Mouse (Mus musculus): ENCODE data around the gene Trim69. TPM values are rescaled to one million over a fixed set of nuclear protein-coding genes. Genes with fewer than 3 reads are reported as not detected.
A peak's percentile ranks its signal among the peaks of the same experiment; 100 is the strongest.

The Trim69 gene
- 0.14 TPM in 1 of 2 replicates, not detected in the other for polyA plus RNA-seq (2015; fragmentation: Nextera tagmentation; extraction: Ambion mirVana)

DNA sequence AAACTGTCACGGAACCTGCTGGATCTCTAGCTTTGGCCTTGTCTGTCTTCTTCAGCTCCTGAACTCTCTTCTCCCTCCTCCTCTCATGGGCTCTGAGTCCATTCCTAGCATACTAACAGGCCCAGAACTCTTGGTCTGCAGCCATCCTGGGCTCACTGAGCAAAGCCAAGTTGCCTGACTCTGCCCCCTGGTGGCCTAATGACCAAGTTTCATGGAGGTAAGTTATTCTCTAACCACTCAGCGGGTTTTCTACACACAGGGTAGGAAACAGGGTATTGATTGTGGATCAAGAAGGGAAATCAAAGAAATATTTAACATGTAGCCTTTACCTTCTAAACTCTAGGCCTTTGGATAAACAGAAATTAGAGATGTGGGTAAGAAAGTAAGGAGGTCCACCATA, at the start of gene Trim69:
Gene Trim69 (plus strand): TSS at position 21 of the 400 bp plus-strand sequence.
- H3K9me3 ChIP-seq: no peaks in the 10 kb centered on the region
- H3K4me2 ChIP-seq: peak within 1 kb of the TSS; percentile 46
- H3K4me1 ChIP-seq: peaks cover 34% of the 10 kb centered on the region
- H3K4me3 ChIP-seq: no peak within 1 kb of the TSS
- H3K9ac ChIP-seq: peak within 1 kb of the TSS; percentile 47; the same call in 1 of the 2 replicates
- H3K36me3 ChIP-seq: 0 out of 2 replicates have a peak, but pooled peaks cover 6% of the 10 kb centered on the region
- H3K27ac ChIP-seq (replicated peaks): peak within 1 kb of the TSS; percentile 71
- ATAC-seq (ENCODE audit: extremely low read depth, insufficient number of reproducible peaks, low FRiP score, low TSS enrichment): no peak
- no peaks in the 10 kb centered on the region for H3K27me3 ChIP-seq (replicated peaks)
- WGBS: 33% methylated on average over 2 of the region's 2 CpGs

DNA sequence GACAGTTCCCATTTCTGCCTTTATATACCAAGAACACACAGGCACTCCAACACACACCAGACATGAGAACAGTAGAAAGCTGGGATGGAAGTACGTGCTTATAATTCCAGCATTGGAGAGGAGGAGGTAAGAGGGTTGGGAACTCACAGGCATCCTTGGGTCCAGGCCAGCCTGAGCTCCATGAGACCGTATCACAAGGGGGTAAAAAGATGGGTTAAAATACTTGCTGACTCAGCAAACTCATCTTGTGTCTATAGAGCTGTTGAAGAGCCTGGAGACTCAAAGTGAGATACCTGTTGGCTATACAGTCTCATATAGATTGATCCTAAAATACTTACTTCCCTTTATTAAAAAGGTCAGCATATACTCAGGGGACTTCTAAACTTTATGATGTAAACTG, 43.6 kb upstream of the Trim69 start:
- no peak overlapping the region for H3K27ac ChIP-seq (replicated peaks)
- ATAC-seq (ENCODE audit: extremely low read depth, insufficient number of reproducible peaks, low FRiP score, low TSS enrichment): no peak
- H3K27me3 ChIP-seq (replicated peaks): no peaks in the 10 kb centered on the region
- H3K4me3 ChIP-seq: peak overlapping the region; percentile 77; the same call in 1 of the 2 replicates
- H3K4me2 ChIP-seq: peak overlapping the region; percentile 70
- H3K36me3 ChIP-seq: peaks cover 21% of the 10 kb centered on the region
- no peak overlapping the region for H3K9ac ChIP-seq
- no peaks in the 10 kb centered on the region for H3K9me3 ChIP-seq
- peaks cover 15% of the 10 kb centered on the region for H3K4me1 ChIP-seq
- WGBS: 89% methylated on average over 2 of the region's 2 CpGs

DNA sequence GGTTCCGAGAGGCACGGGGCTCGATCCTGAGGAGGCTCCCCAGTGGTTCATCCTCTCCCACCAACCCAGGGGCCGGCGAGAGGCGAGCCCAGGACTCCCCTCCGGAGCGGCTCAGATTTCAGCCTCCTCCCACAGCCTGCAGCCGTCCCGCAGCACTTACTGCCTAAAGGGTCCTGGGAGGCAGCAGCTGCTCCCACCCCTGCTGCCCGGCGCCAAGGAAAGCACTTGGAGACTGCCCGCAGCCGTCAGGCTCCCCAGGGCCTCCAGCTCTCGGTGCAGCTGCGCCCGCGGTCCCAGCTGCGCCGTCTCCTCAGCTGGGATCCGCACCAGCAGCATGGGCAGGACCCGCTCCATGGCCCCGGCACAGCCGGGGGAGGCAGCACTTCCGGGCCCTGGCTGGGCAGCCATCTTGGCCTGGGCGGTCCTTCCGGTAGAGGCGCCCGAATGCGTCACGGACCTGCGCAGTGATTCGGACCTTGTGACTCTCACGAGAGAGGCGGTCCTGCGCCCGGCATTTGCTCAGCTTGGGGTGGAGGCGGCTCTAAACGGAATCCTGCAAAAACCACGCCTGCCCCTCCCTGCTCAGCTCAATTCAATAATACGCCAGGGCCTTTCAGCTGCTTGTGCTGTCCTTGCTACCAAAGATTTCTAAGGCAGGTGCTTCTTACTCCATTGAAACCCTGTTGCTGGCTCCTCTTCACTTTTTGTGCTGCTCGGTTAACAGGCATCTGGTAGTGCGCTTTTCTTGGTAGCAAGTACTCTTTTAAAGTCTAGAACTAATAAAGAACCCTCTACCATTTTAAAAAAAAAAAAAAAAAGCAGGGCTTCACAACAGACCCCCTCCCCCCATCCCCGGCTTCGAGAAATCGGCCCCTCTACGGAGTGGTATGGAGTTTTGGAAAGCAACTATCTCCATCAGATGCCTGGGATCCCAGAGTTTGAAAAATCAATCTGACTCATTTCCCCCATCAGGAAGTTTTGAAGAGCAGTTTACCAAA, 42.2 kb upstream of the Trim69 start, which contains the start of gene Spg11:
Gene Spg11 (minus strand): TSS at position 426 of the 998 bp plus-strand sequence.
- H3K27me3 ChIP-seq (replicated peaks): no peaks in the 10 kb centered on the region
- WGBS: under 1% methylated on average over 47 of the region's 47 CpGs
- peak; percentile 97 for ATAC-seq (ENCODE audit: extremely low read depth, insufficient number of reproducible peaks, low FRiP score, low TSS enrichment)

DNA sequence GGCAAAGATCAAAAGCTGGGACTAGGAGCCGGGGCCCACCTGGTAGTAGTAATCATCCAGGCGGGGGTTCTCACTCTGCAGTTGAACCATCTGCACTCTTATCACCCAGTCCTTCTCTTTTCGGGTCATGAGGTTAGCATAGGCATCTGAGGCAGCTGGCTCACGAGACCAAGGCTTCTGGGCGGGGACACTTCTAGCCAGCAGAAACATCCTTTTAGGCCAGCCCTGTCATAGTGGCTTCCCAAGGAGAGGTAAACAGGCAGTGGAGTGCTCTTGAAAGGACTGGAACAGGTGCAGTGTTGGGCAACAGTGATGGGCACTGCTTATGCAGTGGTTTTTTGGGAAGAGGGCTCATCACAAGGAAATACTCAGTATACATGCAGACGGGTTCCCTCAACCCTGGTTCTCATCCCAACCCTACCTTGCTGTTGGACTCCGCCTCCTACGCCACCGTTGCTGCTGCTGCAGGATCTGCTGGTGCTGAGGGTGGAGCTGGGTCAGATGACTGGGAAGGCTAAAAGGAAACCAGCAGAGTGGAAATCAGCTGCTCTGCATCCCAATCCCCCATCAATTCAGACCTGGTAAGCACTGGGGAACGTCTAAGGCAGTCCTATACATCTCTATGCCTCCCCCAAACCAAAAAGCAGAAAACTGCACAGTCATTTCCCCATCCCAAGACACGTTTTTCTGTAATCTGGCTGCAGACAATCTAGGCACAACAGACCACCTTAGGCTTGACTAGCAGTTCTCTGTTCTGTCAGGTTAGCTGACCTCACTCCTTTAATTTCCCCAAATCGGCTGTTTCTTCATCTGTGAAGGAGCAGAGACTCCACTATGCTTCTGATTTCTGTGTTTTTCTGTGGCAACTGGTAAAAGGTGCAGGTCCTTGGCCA, 34.6 kb upstream of the Trim69 start:
- Histone ChIP-seq H3K9ac (no peak overlapping the region), H3K27ac (replicated peaks) (no peak overlapping the region), H3K4me1 (peaks cover 17% of the 10 kb centered on the region), H3K4me2 (no peak overlapping the region), H3K9me3 (no peaks in the 10 kb centered on the region), H3K4me3 (no peak overlapping the region), H3K27me3 (replicated peaks) (no peaks in the 10 kb centered on the region), H3K36me3 (no peaks in the 10 kb centered on the region)
- ATAC-seq (ENCODE audit: extremely low read depth, insufficient number of reproducible peaks, low FRiP score, low TSS enrichment): peak; percentile 15; the same call in 1 of the 2 replicates
- 35% methylated on average over 12 of the region's 12 CpGs for WGBS

More for the DNA sequence above, 42.2 kb upstream of the Trim69 start, which contains the start of gene Spg11:
- H3K9ac ChIP-seq: peak within 1 kb of the TSS; percentile 94
- peak within 1 kb of the TSS; percentile 97 for H3K27ac ChIP-seq (replicated peaks)
- H3K9me3 ChIP-seq: no peaks in the 10 kb centered on the region
- peaks cover 13% of the 10 kb centered on the region for H3K36me3 ChIP-seq
- H3K4me1 ChIP-seq: peaks cover 15% of the 10 kb centered on the region
- H3K4me3 ChIP-seq: peak within 1 kb of the TSS; percentile 77
- H3K4me2 ChIP-seq: peak within 1 kb of the TSS; percentile 70

DNA sequence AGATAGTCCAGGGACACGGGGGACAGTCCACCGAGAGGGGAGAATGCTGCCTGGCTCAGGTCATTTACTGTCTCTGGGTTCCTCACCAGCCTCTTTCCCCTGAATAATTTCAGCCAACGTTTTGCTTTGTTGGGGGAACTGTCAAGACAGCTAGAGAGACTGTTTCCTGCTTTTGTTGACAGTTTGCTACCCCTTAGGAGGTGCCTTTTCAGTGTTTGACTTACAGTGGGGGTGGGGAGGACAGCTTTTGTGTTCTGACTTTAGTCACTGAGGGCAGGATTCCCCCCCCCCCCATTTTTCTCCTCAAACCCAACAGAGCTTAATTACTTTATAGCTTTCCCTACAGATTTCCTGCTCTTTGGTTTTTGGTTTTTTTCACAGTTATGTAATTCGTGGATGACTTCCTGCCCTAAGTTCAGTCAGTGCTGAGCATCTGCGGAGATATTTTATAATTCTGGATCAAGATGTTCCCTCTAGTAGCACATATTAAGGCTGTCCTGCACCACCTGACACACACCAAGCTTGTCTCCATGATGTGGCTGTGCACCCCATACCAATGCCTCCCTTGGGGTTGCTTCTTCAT, 33.6 kb upstream of the Trim69 start:
- H3K9ac ChIP-seq: no peak overlapping the region
- H3K4me2 ChIP-seq: no peak overlapping the region
- no peak overlapping the region for H3K4me3 ChIP-seq
- no peaks in the 10 kb centered on the region for H3K9me3 ChIP-seq
- H3K27me3 ChIP-seq (replicated peaks): no peaks in the 10 kb centered on the region
- H3K4me1 ChIP-seq: peaks cover 17% of the 10 kb centered on the region
- H3K27ac ChIP-seq (replicated peaks): no peak overlapping the region
- WGBS: 44% methylated on average over 5 of the region's 5 CpGs
- no peaks in the 10 kb centered on the region for H3K36me3 ChIP-seq
- ATAC-seq (ENCODE audit: extremely low read depth, insufficient number of reproducible peaks, low FRiP score, low TSS enrichment): no peak

DNA sequence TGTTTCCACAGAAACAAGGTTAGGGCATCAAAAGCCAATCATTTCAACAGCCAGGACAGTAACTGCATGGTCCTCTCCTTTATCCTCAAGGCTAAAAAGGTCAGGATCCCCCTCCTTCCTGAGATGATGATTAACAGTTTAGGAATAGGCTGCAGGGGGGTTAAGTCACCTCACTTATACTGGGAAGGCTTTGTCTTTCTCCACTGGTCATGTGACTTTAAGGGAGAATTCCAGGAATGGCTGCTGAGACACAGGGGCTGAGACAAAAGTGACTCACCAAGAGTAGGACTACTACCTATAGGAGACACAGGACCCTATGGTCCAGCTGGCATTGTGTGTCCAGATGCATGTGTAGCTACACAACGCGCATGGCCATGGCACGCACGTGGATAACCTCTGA, 32.9 kb upstream of the Trim69 start:
- 85% methylated on average over 4 of the region's 4 CpGs for WGBS
- Histone ChIP-seq H3K9ac (no peak overlapping the region), H3K9me3 (no peaks in the 10 kb centered on the region), H3K27me3 (replicated peaks) (no peaks in the 10 kb centered on the region), H3K27ac (replicated peaks) (no peak overlapping the region), H3K4me3 (no peak overlapping the region), H3K36me3 (no peaks in the 10 kb centered on the region), H3K4me1 (peaks cover 17% of the 10 kb centered on the region), H3K4me2 (no peak overlapping the region)
- no peak; the same call in 1 of the 2 replicates for ATAC-seq (ENCODE audit: extremely low read depth, insufficient number of reproducible peaks, low FRiP score, low TSS enrichment)

DNA sequence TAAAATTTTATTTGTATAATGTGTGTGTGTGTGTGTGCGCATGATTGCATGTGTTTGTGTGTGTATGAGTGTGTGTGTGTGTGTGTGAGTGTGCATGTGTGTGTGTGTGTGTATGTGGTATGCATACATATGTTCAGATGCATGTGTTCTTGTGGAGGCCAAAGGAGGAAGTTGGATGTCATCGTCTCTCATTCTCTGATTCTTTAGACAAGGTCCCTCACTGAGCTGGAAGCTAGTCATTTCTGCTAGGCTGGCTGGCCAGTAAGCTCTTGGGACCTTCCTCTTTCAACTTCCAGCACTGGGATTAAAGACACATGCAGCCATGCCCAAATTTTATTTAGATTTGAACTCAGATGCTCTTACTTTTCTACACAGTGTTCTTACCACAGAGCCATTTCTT, 28.4 kb upstream of the Trim69 start:
- Histone ChIP-seq H3K9me3 (no peaks in the 10 kb centered on the region), H3K27ac (replicated peaks) (no peak overlapping the region), H3K4me2 (no peak overlapping the region), H3K9ac (no peak overlapping the region), H3K4me1 (0 out of 2 replicates have a peak, but pooled peaks cover 5% of the 10 kb centered on the region), H3K27me3 (replicated peaks) (no peaks in the 10 kb centered on the region), H3K36me3 (no peaks in the 10 kb centered on the region), H3K4me3 (no peak overlapping the region)
- WGBS: 76% methylated on average over 2 of the region's 2 CpGs
- no peak for ATAC-seq (ENCODE audit: extremely low read depth, insufficient number of reproducible peaks, low FRiP score, low TSS enrichment)

DNA sequence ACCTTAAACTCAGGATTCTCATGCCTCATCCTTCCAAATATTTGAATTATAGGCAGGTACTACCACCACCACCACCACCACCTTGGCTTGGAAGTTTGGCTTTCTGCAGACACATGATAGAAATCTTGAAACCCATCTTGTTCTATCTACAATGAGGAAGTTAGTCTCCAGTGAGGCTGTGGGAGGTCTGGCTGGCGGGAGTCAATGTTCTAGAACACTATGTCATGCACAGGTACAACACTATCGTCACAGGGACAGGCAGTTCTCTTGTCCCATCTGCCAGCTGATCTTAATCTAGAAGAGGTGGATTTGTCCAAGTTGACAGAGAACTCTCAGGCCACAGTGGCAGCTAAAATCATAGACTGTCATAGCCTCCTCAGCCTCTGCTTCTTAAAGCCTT, 27.9 kb upstream of the Trim69 start:
- no peak overlapping the region for H3K27ac ChIP-seq (replicated peaks)
- no peak overlapping the region for H3K4me2 ChIP-seq
- H3K9me3 ChIP-seq: no peaks in the 10 kb centered on the region
- 75% methylated on average over 2 of the region's 2 CpGs for WGBS
- H3K4me3 ChIP-seq: no peak overlapping the region
- H3K9ac ChIP-seq: no peak overlapping the region
- no peaks in the 10 kb centered on the region for H3K36me3 ChIP-seq
- H3K27me3 ChIP-seq (replicated peaks): no peaks in the 10 kb centered on the region
- no peak for ATAC-seq (ENCODE audit: extremely low read depth, insufficient number of reproducible peaks, low FRiP score, low TSS enrichment)
- H3K4me1 ChIP-seq: 0 out of 2 replicates have a peak, but pooled peaks cover 4% of the 10 kb centered on the region

DNA sequence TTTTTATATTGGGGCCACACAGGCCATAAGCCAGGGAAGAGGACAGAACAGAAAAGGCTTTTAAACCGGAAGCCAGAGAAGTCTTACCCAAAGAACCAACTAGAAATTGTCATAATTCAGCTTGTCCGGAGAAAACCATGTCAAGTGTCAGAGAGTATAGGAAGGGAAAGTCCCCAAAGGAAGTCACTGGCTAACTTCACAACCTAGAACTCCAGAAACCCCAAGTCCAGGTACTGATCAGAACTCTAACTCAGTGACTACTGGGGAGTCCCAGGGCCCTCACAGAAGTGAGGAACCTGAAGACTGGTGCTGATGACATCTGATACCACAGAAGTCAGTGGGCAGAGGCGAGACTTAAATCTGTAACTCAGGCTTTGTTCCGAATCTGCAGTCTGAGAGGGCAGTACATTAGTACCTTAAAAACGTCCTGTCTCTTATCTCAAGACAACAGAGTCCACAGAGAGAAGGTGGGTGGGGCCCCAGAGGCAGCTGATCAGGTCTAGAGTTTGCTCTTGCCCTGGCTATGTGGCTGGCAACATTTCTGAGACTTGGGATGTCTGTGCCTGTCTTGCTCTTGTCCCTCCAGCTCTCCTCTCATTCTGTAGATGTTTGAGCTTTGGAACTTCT, 22.5 kb upstream of the Trim69 start:
- no peak overlapping the region for H3K9ac ChIP-seq
- no peak overlapping the region for H3K4me3 ChIP-seq
- H3K27me3 ChIP-seq (replicated peaks): no peaks in the 10 kb centered on the region
- H3K36me3 ChIP-seq: no peaks in the 10 kb centered on the region
- H3K4me1 ChIP-seq: 0 out of 2 replicates have a peak, but pooled peaks cover 3% of the 10 kb centered on the region
- H3K9me3 ChIP-seq: no peaks in the 10 kb centered on the region
- ATAC-seq (ENCODE audit: extremely low read depth, insufficient number of reproducible peaks, low FRiP score, low TSS enrichment): 0 out of 2 replicates have a peak, but pooled peaks have one; percentile 25
- 42% methylated on average over 5 of the region's 5 CpGs for WGBS
- no peak overlapping the region for H3K27ac ChIP-seq (replicated peaks)
- H3K4me2 ChIP-seq: no peak overlapping the region

DNA sequence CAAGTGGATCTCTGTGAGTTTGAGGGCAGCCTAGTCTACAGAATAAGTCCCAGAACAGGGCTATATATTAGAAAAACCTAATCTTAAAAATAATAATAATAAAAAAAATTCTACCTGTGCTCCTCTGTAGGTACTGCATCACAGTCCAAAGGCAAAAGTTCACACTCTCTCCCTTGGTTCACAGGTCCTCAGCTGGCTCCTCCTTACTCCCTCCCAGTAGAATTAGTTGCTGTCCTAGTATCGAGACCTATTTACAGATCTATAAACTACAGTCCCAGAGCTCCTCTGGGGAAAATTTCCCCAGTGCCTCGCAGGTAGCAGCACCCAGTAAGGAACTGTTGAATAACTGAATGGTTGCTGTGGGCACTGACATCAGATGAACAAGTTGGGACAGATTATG, 19.7 kb upstream of the Trim69 start:
- 68% methylated on average over 2 of the region's 2 CpGs for WGBS
- ATAC-seq (ENCODE audit: extremely low read depth, insufficient number of reproducible peaks, low FRiP score, low TSS enrichment): no peak
- no peaks in the 10 kb centered on the region; the same call in 1 of the 2 replicates for H3K27me3 ChIP-seq (replicated peaks)

More for the DNA sequence above, 19.7 kb upstream of the Trim69 start:
- Histone ChIP-seq H3K9me3 (no peaks in the 10 kb centered on the region), H3K4me2 (no peak overlapping the region), H3K4me3 (no peak overlapping the region), H3K36me3 (no peaks in the 10 kb centered on the region), H3K4me1 (0 out of 2 replicates have a peak, but pooled peaks cover 3% of the 10 kb centered on the region), H3K9ac (no peak overlapping the region), H3K27ac (replicated peaks) (no peak overlapping the region)

All from heart, embryonic 13.5 days (tissue).